Mouse (Mus musculus): ENCODE measurements around the gene Abhd12b. TPM values are rescaled to one million over a fixed set of nuclear protein-coding genes. Genes with fewer than 3 reads are reported as not detected.
A peak's percentile ranks its signal among the peaks of the same experiment; 100 is the strongest.

The Abhd12b gene
- total RNA-seq, 2 experiments from 2014 or later = not detected

GRCm38 (mm10) chr12:70184173-70184783 is 30.3 kb downstream of the Abhd12b start:
- no peak for ATAC-seq (replicated peaks; ENCODE audit: low FRiP score, low TSS enrichment, poor library complexity, severe bottlenecking)

GRCm38 (mm10) chr12:70192267-70192727 is 38.4 kb downstream of the Abhd12b start:
- no peak for ATAC-seq (replicated peaks; ENCODE audit: low FRiP score, low TSS enrichment, poor library complexity, severe bottlenecking)

- ATAC-seq (replicated peaks; ENCODE audit: low FRiP score, low TSS enrichment, poor library complexity, severe bottlenecking) = no peak
Measured at GRCm38 (mm10) chr12:70195426-70195825, 41.5 kb downstream of the Abhd12b start.

GRCm38 (mm10) chr12:70196341-70196740 is 42.4 kb downstream of the Abhd12b start:
- ATAC-seq (replicated peaks; ENCODE audit: low FRiP score, low TSS enrichment, poor library complexity, severe bottlenecking) = no peak

GRCm38 (mm10) chr12:70201926-70202529 is 48.1 kb downstream of the Abhd12b start:
- peak; percentile 79 for ATAC-seq (replicated peaks; ENCODE audit: low FRiP score, low TSS enrichment, poor library complexity, severe bottlenecking)

- ATAC-seq (replicated peaks; ENCODE audit: low FRiP score, low TSS enrichment, poor library complexity, severe bottlenecking) = no peak
Measured at GRCm38 (mm10) chr12:70204433-70204832, 50.5 kb downstream of the Abhd12b start.

GRCm38 (mm10) chr12:70208214-70208613 is 54.3 kb downstream of the Abhd12b start:
- ATAC-seq (replicated peaks; ENCODE audit: low FRiP score, low TSS enrichment, poor library complexity, severe bottlenecking) = no peak

- ATAC-seq (replicated peaks; ENCODE audit: low FRiP score, low TSS enrichment, poor library complexity, severe bottlenecking) = no peak
Measured at GRCm38 (mm10) chr12:70212501-70212900, 58.6 kb downstream of the Abhd12b start.

- ATAC-seq (replicated peaks; ENCODE audit: low FRiP score, low TSS enrichment, poor library complexity, severe bottlenecking) = no peak
Measured at GRCm38 (mm10) chr12:70213601-70214000, 59.7 kb downstream of the Abhd12b start.

GRCm38 (mm10) chr12:70214281-70214680 is 60.3 kb downstream of the Abhd12b start:
- no peak for ATAC-seq (replicated peaks; ENCODE audit: low FRiP score, low TSS enrichment, poor library complexity, severe bottlenecking)

- no peak for ATAC-seq (replicated peaks; ENCODE audit: low FRiP score, low TSS enrichment, poor library complexity, severe bottlenecking)
Measured at GRCm38 (mm10) chr12:70216229-70216800, 62.4 kb downstream of the Abhd12b start.

GRCm38 (mm10) chr12:70218795-70219540 is 65.0 kb downstream of the Abhd12b start:
- no peak for ATAC-seq (replicated peaks; ENCODE audit: low FRiP score, low TSS enrichment, poor library complexity, severe bottlenecking)

- ATAC-seq (replicated peaks; ENCODE audit: low FRiP score, low TSS enrichment, poor library complexity, severe bottlenecking) = no peak
Measured at GRCm38 (mm10) chr12:70221425-70221824, 67.5 kb downstream of the Abhd12b start.

- ATAC-seq (replicated peaks; ENCODE audit: low FRiP score, low TSS enrichment, poor library complexity, severe bottlenecking) = no peak
Measured at GRCm38 (mm10) chr12:70223331-70223730, 69.4 kb downstream of the Abhd12b start.

GRCm38 (mm10) chr12:70226655-70227054 is 72.7 kb downstream of the Abhd12b start:
- ATAC-seq (replicated peaks; ENCODE audit: low FRiP score, low TSS enrichment, poor library complexity, severe bottlenecking) = no peak

GRCm38 (mm10) chr12:70227121-70227932 is 73.4 kb downstream of the Abhd12b start:
- peak; percentile 87 for ATAC-seq (replicated peaks; ENCODE audit: low FRiP score, low TSS enrichment, poor library complexity, severe bottlenecking)

GRCm38 (mm10) chr12:70228155-70228554 is 74.2 kb downstream of the Abhd12b start:
- ATAC-seq (replicated peaks; ENCODE audit: low FRiP score, low TSS enrichment, poor library complexity, severe bottlenecking) = no peak

GRCm38 (mm10) chr12:70231294-70231693 is 77.4 kb downstream of the Abhd12b start, which contains the start of gene Pygl:
Gene Pygl (minus strand): TSS chr12:70231488.
- no peak for ATAC-seq (replicated peaks; ENCODE audit: low FRiP score, low TSS enrichment, poor library complexity, severe bottlenecking)

GRCm38 (mm10) chr12:70232020-70232544 is 78.1 kb downstream of the Abhd12b start:
- peak; percentile 64 for ATAC-seq (replicated peaks; ENCODE audit: low FRiP score, low TSS enrichment, poor library complexity, severe bottlenecking)
